Mouse (Mus musculus) ES-Bruce4 (cell line): Measurements from ENCODE around the gene Dcaf5.

Experiments
- CTCF ChIP-seq: IDR thresholded peaks from one replicate; pipeline ENCODE4 v1.8.1; 2011; ENCODE audit warnings: low read depth, low read length
- POLR2A ChIP-seq: IDR thresholded peaks from one replicate; pipeline ENCODE4 v1.8.1; 2011; ENCODE audit warnings: low read length; ENCODE audit not compliant: insufficient read depth

GRCm38 (mm10) chr12:80379831-80380457 lies 56.5 kb downstream of the Dcaf5 start:
- TF ChIP-seq POLR2A (no peak), CTCF (no peak)
